Mouse (Mus musculus) heart, postnatal 25 days (tissue): ENCODE data around the gene Zfp663. TPM values are rescaled to one million over a fixed set of nuclear protein-coding genes. Genes with fewer than 3 reads are reported as not detected.

ENCODE experiments used
- DNase-seq: peaks from one replicate; pipeline ENCODE4 v3.0.0; 2022; ENCODE audit warnings: low spot score
- intact Hi-C: fragments of 180-260 bp; cut with DNase I; formaldehyde crosslinking; loops from one replicate; pipeline ENCODE4 v1.15.1; 2025
- total RNA-seq, 2 experiments: library from RNA; stranded (reverse); gene quantifications; 2 replicates each; pipeline ENCODE4 v1.2.3; 2021

Zfp663 gene
- total RNA-seq, 2 experiments from 2014 or later, result not detected

- intact Hi-C loops, result no loop called here
These were observed 6.9 kb upstream of the Zfp663 start for GRCm38 (mm10) chr2:165375478-165375877.

GRCm38 (mm10) chr2:165371066-165371465, 2.5 kb upstream of the Zfp663 start:
- intact Hi-C loops, result no loop called here
- no peak for DNase-seq

More at GRCm38 (mm10) chr2:165375478-165375877, 6.9 kb upstream of the Zfp663 start:
- DNase-seq, result no peak

GRCm38 (mm10) chr2:165370348-165370747, 1.8 kb upstream of the Zfp663 start:
- intact Hi-C loops, result no loop called here
- DNase-seq, result no peak

GRCm38 (mm10) chr2:165367868-165368439, 575 bp downstream of the Zfp663 start:
- intact Hi-C loops, result loop anchor here (10.0 kb wide), 1 partner anchor 403 kb away; the partner anchor contains the start of gene Slc12a5
- DNase-seq, result no peak

GRCm38 (mm10) chr2:165367047-165367520, 1.4 kb downstream of the Zfp663 start:
- DNase-seq, result no peak
- intact Hi-C loops, result loop anchor here (10.0 kb wide), 1 partner anchor 402 kb away; the partner anchor contains the start of gene Slc12a5

GRCm38 (mm10) chr2:165364334-165365091, 4.0 kb downstream of the Zfp663 start:
- intact Hi-C loops, result loop anchor here (1.0 to 10.0 kb wide), 3 partner anchors 123 to 400 kb away; partner anchors contain the start of genes Cdh22 and Slc12a5
- no peak for DNase-seq

GRCm38 (mm10) chr2:165363282-165363681, 5.2 kb downstream of the Zfp663 start:
- DNase-seq, result no peak
- intact Hi-C loops, result loop anchor here (5.0 to 10.0 kb wide), 2 partner anchors 131 to 398 kb away; partner anchors contain the start of genes Cdh22 and Slc12a5

- intact Hi-C loops, result loop anchor here (2.0 to 10.0 kb wide), 3 partner anchors 129 to 396 kb away; partner anchors contain the start of genes Cdh22 and Slc12a5
- DNase-seq, result no peak
These were observed 7.7 kb downstream of the Zfp663 start for GRCm38 (mm10) chr2:165360861-165361260.

- intact Hi-C loops, result no loop called here
- DNase-seq, result no peak
These were observed 16.6 kb downstream of the Zfp663 start for GRCm38 (mm10) chr2:165351828-165352513.

- intact Hi-C loops, result no loop called here
- DNase-seq, result no peak
These were observed 19.1 kb downstream of the Zfp663 start for GRCm38 (mm10) chr2:165349466-165349865.

GRCm38 (mm10) chr2:165346180-165346579, 22.3 kb downstream of the Zfp663 start:
- intact Hi-C loops, result no loop called here
- no peak for DNase-seq

GRCm38 (mm10) chr2:165337191-165337590, 31.3 kb downstream of the Zfp663 start:
- no peak for DNase-seq
- intact Hi-C loops, result loop anchor here (1.0 to 2.0 kb wide), 2 partner anchors 104 to 262 kb away; no protein-coding TSS in a partner anchor

GRCm38 (mm10) chr2:165332610-165333210, 35.8 kb downstream of the Zfp663 start:
- intact Hi-C loops, result no loop called here
- no peak for DNase-seq

GRCm38 (mm10) chr2:165329703-165330102, 38.8 kb downstream of the Zfp663 start:
- no peak for DNase-seq
- intact Hi-C loops, result loop anchor here (5.0 kb wide), 1 partner anchor 42 kb away; the partner anchor contains the start of gene Slc35c2

- intact Hi-C loops, result loop anchor here (5.0 kb wide), 1 partner anchor 41 kb away; the partner anchor contains the start of gene Slc35c2
- no peak for DNase-seq
These were observed 39.8 kb downstream of the Zfp663 start for GRCm38 (mm10) chr2:165328746-165329145.

- intact Hi-C loops, result loop anchor here (5.0 kb wide), 1 partner anchor 40 kb away; the partner anchor contains the start of gene Slc35c2
- no peak for DNase-seq
These were observed 41.1 kb downstream of the Zfp663 start for GRCm38 (mm10) chr2:165327386-165327785.

GRCm38 (mm10) chr2:165326304-165327190, 42.0 kb downstream of the Zfp663 start, which contains the start of gene Elmo2:
Gene Elmo2 (minus strand): TSS chr2:165326479.
- DNase-seq, result peak; percentile 96
- intact Hi-C loops, result loop anchor here (5.0 kb wide), 1 partner anchor 39 kb away; the partner anchor contains the start of gene Slc35c2
